Mouse (Mus musculus) lung, embryonic 14.5 days (tissue): ENCODE results near the gene Ptpn4. TPM values are rescaled to one million over a fixed set of nuclear protein-coding genes. Genes with fewer than 3 reads are reported as not detected.

Experiments
- ATAC-seq: fragments of 200-750 bp; cut with Nextera tagmentation; 2 replicates; pipeline ENCODE4 v1.8.0; 2017; ENCODE audit warnings: mild to moderate bottlenecking, moderate TSS enrichment, moderate library complexity; ENCODE audit not compliant: insufficient read depth
- DNase-seq: peaks from one replicate; pipeline ENCODE4 v3.0.0-alpha.2; 2015
- H3K27ac ChIP-seq: fragments of 300-500 bp; sonication (generic); 2 replicates; pipeline ENCODE4 v1.5.1; 2014; ENCODE audit warnings: low read depth, mild to moderate bottlenecking, moderate library complexity
- H3K27me3 ChIP-seq: fragments of 300-500 bp; sonication (generic); 2 replicates; pipeline ENCODE4 v1.6.1; 2014; ENCODE audit warnings: low read length, control low read depth; ENCODE audit not compliant: insufficient read depth
- H3K36me3 ChIP-seq: fragments of 300-500 bp; sonication (generic); 2 replicates; pipeline ENCODE4 v1.6.1; 2014; ENCODE audit warnings: control low read depth; ENCODE audit not compliant: insufficient read depth
- H3K4me1 ChIP-seq: fragments of 300-500 bp; sonication (generic); 2 replicates; pipeline ENCODE4 v1.6.1; 2014; ENCODE audit warnings: antibody characterized with exemption, control low read depth; ENCODE audit not compliant: insufficient read depth
- H3K4me2 ChIP-seq: fragments of 300-500 bp; sonication (generic); 2 replicates; pipeline ENCODE4 v1.6.1; 2014; ENCODE audit warnings: mild to moderate bottlenecking
- H3K4me3 ChIP-seq: fragments of 300-500 bp; sonication (generic); 2 replicates; pipeline ENCODE4 v1.5.1; 2014; ENCODE audit warnings: low read depth, low read length
- H3K9ac ChIP-seq: fragments of 300-500 bp; sonication (generic); 2 replicates; pipeline ENCODE4 v1.6.1; 2014
- H3K9me3 ChIP-seq: fragments of 300-500 bp; sonication (generic); 2 replicates; pipeline ENCODE4 v1.6.1; 2016; ENCODE audit warnings: low read depth, low read length, control low read depth
- CTCF ChIP-seq: IDR thresholded peaks from 2 replicates; pipeline ENCODE4 v1.5.1; 2016; ENCODE audit warnings: antibody characterized with exemption, low read depth
- WGBS: fragments of 180-500 bp; shearing (Covaris S2); extraction: QIAGEN DNeasy Blood & Tissue Kit; methylation state at CpG from one replicate; pipeline ENCODE4 v1.1.7; 2014; 5-methylcytosine and 5-hydroxymethylcytosine counted together
- polyA plus RNA-seq: library from polyadenylated mRNA; unstranded; fragments of >200 nt; fragmentation: Nextera tagmentation; extraction: Ambion mirVana; gene quantifications from 2 replicates; pipeline ENCODE4 v1.2.1, GENCODE M21; 2014

Ptpn4 gene
- polyA plus RNA-seq, 1 experiment from 2014 or later, result 15.7 TPM

- Histone ChIP-seq H3K36me3 (peaks cover 35% of the 10 kb centered on the region), H3K27me3 (no peaks in the 10 kb centered on the region), H3K27ac (no peak overlapping the region), H3K4me1 (no peaks in the 10 kb centered on the region), H3K4me3 (no peak overlapping the region), H3K9me3 (no peaks in the 10 kb centered on the region), H3K4me2 (no peak overlapping the region), H3K9ac (no peak overlapping the region)
- 84% methylated on average over 3 of the region's 3 CpGs for WGBS
- no peak for ATAC-seq
- TF ChIP-seq CTCF, result no peak
- no peak for DNase-seq
Observed at GRCm38 (mm10) chr1:119605396-119605795, 232.0 kb downstream of the Ptpn4 start.

Other genes with a start within 250 kb of the Ptpn4 start
- gene Epb41l5, start 188.6 kb downstream of the Ptpn4 start, polyA plus RNA-seq, result 49.9 and 55.7 TPM in 2 replicates
- 6.4 and 8.4 TPM in 2 replicates for gene Tmem177, start 75.6 kb upstream of the Ptpn4 start, polyA plus RNA-seq
- gene Cfap221, start 159.6 kb upstream of the Ptpn4 start, polyA plus RNA-seq, result not detected in 2 replicates
- gene Sctr, start 169.3 kb upstream of the Ptpn4 start, polyA plus RNA-seq, result 0.16 and 0.29 TPM in 2 replicates
- gene Tmem37, start 236.5 kb upstream of the Ptpn4 start, polyA plus RNA-seq, result 7.4 and 8.0 TPM in 2 replicates